Mouse (Mus musculus) stomach, embryonic 15.5 days (tissue): ENCODE measurements around the gene Ngf. TPM values are rescaled to one million over a fixed set of nuclear protein-coding genes. Genes with fewer than 3 reads are reported as not detected.

Source experiments
- ATAC-seq: fragments of 200-750 bp; cut with Nextera tagmentation; 2 replicates; pipeline ENCODE4 v1.8.0; 2017; ENCODE audit warnings: low read depth, moderate number of reproducible peaks, moderate TSS enrichment; ENCODE audit not compliant: insufficient read depth, low FRiP score
- H3K27ac ChIP-seq: fragments of 300-500 bp; sonication (generic); 2 replicates; pipeline ENCODE4 v1.5.1; 2015; ENCODE audit warnings: mild to moderate bottlenecking, inconsistent platforms
- H3K27me3 ChIP-seq: fragments of 300-500 bp; sonication (generic); replicated peaks from 2 replicates; pipeline ENCODE4 v1.6.1; 2015; ENCODE audit warnings: inconsistent platforms
- H3K36me3 ChIP-seq: fragments of 300-500 bp; sonication (generic); 2 replicates; pipeline ENCODE4 v1.6.1; 2015; ENCODE audit warnings: inconsistent platforms
- H3K4me1 ChIP-seq: fragments of 300-500 bp; sonication (generic); 2 replicates; pipeline ENCODE4 v1.6.1; 2015; ENCODE audit warnings: inconsistent platforms
- H3K4me2 ChIP-seq: fragments of 300-500 bp; sonication (generic); 2 replicates; pipeline ENCODE4 v1.6.1; 2015; ENCODE audit warnings: mild to moderate bottlenecking, inconsistent platforms
- H3K4me3 ChIP-seq: fragments of 300-500 bp; sonication (generic); replicated peaks from 2 replicates; pipeline ENCODE4 v1.5.1; 2015; ENCODE audit warnings: inconsistent platforms
- H3K9ac ChIP-seq: fragments of 300-500 bp; sonication (generic); 2 replicates; pipeline ENCODE4 v1.6.1; 2015; ENCODE audit warnings: inconsistent platforms
- H3K9me3 ChIP-seq: fragments of 300-500 bp; sonication (generic); 2 replicates; pipeline ENCODE4 v1.6.1; 2016; ENCODE audit warnings: inconsistent platforms
- WGBS: fragments of 180-500 bp; shearing (Covaris S2); methylation state at CpG from one replicate; pipeline ENCODE4 v1.1.7; 2015; 5-methylcytosine and 5-hydroxymethylcytosine counted together
- polyA plus RNA-seq: library from polyadenylated mRNA; unstranded; fragments of >200 nt; fragmentation: Nextera tagmentation; extraction: Ambion mirVana; gene quantifications from 2 replicates; pipeline ENCODE4 v1.2.1, GENCODE M21; 2015

Ngf gene
- polyA plus RNA-seq, 1 experiment from 2014 or later: 4.8 TPM

- 79% methylated on average over 3 of the region's 3 CpGs for WGBS
- H3K36me3 ChIP-seq: no peaks in the 10 kb centered on the region
- no peak overlapping the region for H3K9ac ChIP-seq
- H3K27me3 ChIP-seq: no peaks in the 10 kb centered on the region
- no peak overlapping the region for H3K4me2 ChIP-seq
- no peaks in the 10 kb centered on the region for H3K4me1 ChIP-seq
- no peak overlapping the region for H3K4me3 ChIP-seq
- ATAC-seq: no peak
- no peak overlapping the region for H3K27ac ChIP-seq
- no peaks in the 10 kb centered on the region for H3K9me3 ChIP-seq
These were observed 39.9 kb downstream of the Ngf start for GRCm38 (mm10) chr3:102509601-102510000.

GRCm38 (mm10) chr3:102516937-102517336 lies 47.2 kb downstream of the Ngf start:
- no peak overlapping the region for H3K4me3 ChIP-seq
- H3K27me3 ChIP-seq: no peaks in the 10 kb centered on the region
- no peak overlapping the region for H3K9ac ChIP-seq
- WGBS: 78% methylated on average over 4 of the region's 4 CpGs
- no peak overlapping the region for H3K4me2 ChIP-seq
- H3K9me3 ChIP-seq: no peaks in the 10 kb centered on the region
- no peak overlapping the region for H3K27ac ChIP-seq
- H3K36me3 ChIP-seq: no peaks in the 10 kb centered on the region
- no peaks in the 10 kb centered on the region for H3K4me1 ChIP-seq
- ATAC-seq: no peak

- H3K9me3 ChIP-seq: no peaks in the 10 kb centered on the region
- H3K4me1 ChIP-seq: no peaks in the 10 kb centered on the region
- H3K4me3 ChIP-seq: no peak overlapping the region
- H3K27ac ChIP-seq: no peak overlapping the region
- ATAC-seq: no peak
- H3K36me3 ChIP-seq: no peaks in the 10 kb centered on the region
- WGBS: 74% methylated on average over 5 of the region's 5 CpGs
- H3K9ac ChIP-seq: no peak overlapping the region
- no peak overlapping the region for H3K4me2 ChIP-seq
- no peaks in the 10 kb centered on the region for H3K27me3 ChIP-seq
These were observed 51.3 kb downstream of the Ngf start for GRCm38 (mm10) chr3:102521061-102521460.

- Histone ChIP-seq H3K27ac (no peak overlapping the region), H3K36me3 (no peaks in the 10 kb centered on the region), H3K9ac (no peak overlapping the region), H3K4me3 (no peak overlapping the region), H3K9me3 (no peaks in the 10 kb centered on the region), H3K4me1 (no peaks in the 10 kb centered on the region), H3K4me2 (no peak overlapping the region), H3K27me3 (no peaks in the 10 kb centered on the region)
- no peak for ATAC-seq
- 86% methylated on average over 2 of the region's 2 CpGs for WGBS
These were observed 54.0 kb downstream of the Ngf start for GRCm38 (mm10) chr3:102523711-102524110.

- H3K9me3 ChIP-seq: no peaks in the 10 kb centered on the region
- no peak overlapping the region for H3K27ac ChIP-seq
- no peaks in the 10 kb centered on the region for H3K4me1 ChIP-seq
- H3K9ac ChIP-seq: no peak overlapping the region
- H3K36me3 ChIP-seq: no peaks in the 10 kb centered on the region
- WGBS: 44% methylated on average over 7 of the region's 7 CpGs
- no peak overlapping the region for H3K4me2 ChIP-seq
- ATAC-seq: no peak
- no peak overlapping the region for H3K4me3 ChIP-seq
- no peaks in the 10 kb centered on the region for H3K27me3 ChIP-seq
These were observed 55.2 kb downstream of the Ngf start for GRCm38 (mm10) chr3:102524951-102525350.

GRCm38 (mm10) chr3:102525856-102526255 lies 56.1 kb downstream of the Ngf start:
- Histone ChIP-seq H3K9me3 (no peaks in the 10 kb centered on the region), H3K27me3 (no peaks in the 10 kb centered on the region), H3K4me3 (no peak overlapping the region), H3K27ac (no peak overlapping the region), H3K36me3 (no peaks in the 10 kb centered on the region), H3K9ac (no peak overlapping the region), H3K4me1 (no peaks in the 10 kb centered on the region), H3K4me2 (peak overlapping the region; percentile 19; the same call in 1 of the 2 replicates)
- WGBS: 63% methylated on average over 8 of the region's 8 CpGs
- ATAC-seq: no peak

- Histone ChIP-seq H3K27ac (no peak overlapping the region), H3K4me2 (peak overlapping the region; percentile 19), H3K4me1 (no peaks in the 10 kb centered on the region), H3K9me3 (no peaks in the 10 kb centered on the region), H3K4me3 (no peak overlapping the region), H3K27me3 (no peaks in the 10 kb centered on the region), H3K36me3 (no peaks in the 10 kb centered on the region), H3K9ac (no peak overlapping the region)
- 55% methylated on average over 6 of the region's 6 CpGs for WGBS
- ATAC-seq: no peak
These were observed 56.8 kb downstream of the Ngf start for GRCm38 (mm10) chr3:102526481-102526880.

- Histone ChIP-seq H3K9ac (no peak overlapping the region), H3K4me3 (no peak overlapping the region), H3K9me3 (no peaks in the 10 kb centered on the region), H3K27me3 (no peaks in the 10 kb centered on the region), H3K4me1 (no peaks in the 10 kb centered on the region), H3K27ac (no peak overlapping the region), H3K36me3 (no peaks in the 10 kb centered on the region), H3K4me2 (no peak overlapping the region)
- no peak for ATAC-seq
- 83% methylated on average over 1 of the region's 1 CpGs for whole genome bisulfite sequencing
These were observed 65.0 kb downstream of the Ngf start for GRCm38 (mm10) chr3:102534744-102535143.

- H3K4me1 ChIP-seq: no peaks in the 10 kb centered on the region
- H3K27me3 ChIP-seq: no peaks in the 10 kb centered on the region
- no peak overlapping the region for H3K9ac ChIP-seq
- no peak overlapping the region for H3K4me2 ChIP-seq
- H3K9me3 ChIP-seq: no peaks in the 10 kb centered on the region
- 72% methylated on average over 5 of the region's 5 CpGs for WGBS
- no peak overlapping the region for H3K4me3 ChIP-seq
- no peak for ATAC-seq
- H3K27ac ChIP-seq: no peak overlapping the region
- H3K36me3 ChIP-seq: no peaks in the 10 kb centered on the region
These were observed 73.9 kb downstream of the Ngf start for GRCm38 (mm10) chr3:102543646-102544045.

GRCm38 (mm10) chr3:102547536-102547935 lies 77.8 kb downstream of the Ngf start:
- Histone ChIP-seq H3K4me3 (no peak overlapping the region), H3K4me2 (no peak overlapping the region), H3K27me3 (no peaks in the 10 kb centered on the region), H3K9me3 (no peaks in the 10 kb centered on the region), H3K9ac (no peak overlapping the region), H3K36me3 (no peaks in the 10 kb centered on the region), H3K27ac (no peak overlapping the region), H3K4me1 (no peaks in the 10 kb centered on the region)
- no peak for ATAC-seq
- 81% methylated on average over 5 of the region's 5 CpGs for WGBS

GRCm38 (mm10) chr3:102553935-102554670 lies 84.4 kb downstream of the Ngf start:
- H3K9ac ChIP-seq: no peak overlapping the region
- no peaks in the 10 kb centered on the region for H3K36me3 ChIP-seq
- H3K4me2 ChIP-seq: no peak overlapping the region
- H3K4me1 ChIP-seq: no peaks in the 10 kb centered on the region
- no peaks in the 10 kb centered on the region for H3K27me3 ChIP-seq
- 60% methylated on average over 6 of the region's 6 CpGs for WGBS
- no peaks in the 10 kb centered on the region for H3K9me3 ChIP-seq
- ATAC-seq: no peak
- no peak overlapping the region for H3K4me3 ChIP-seq
- H3K27ac ChIP-seq: no peak overlapping the region

GRCm38 (mm10) chr3:102556108-102556507 lies 86.4 kb downstream of the Ngf start:
- Histone ChIP-seq H3K4me1 (no peaks in the 10 kb centered on the region), H3K9ac (no peak overlapping the region), H3K9me3 (no peaks in the 10 kb centered on the region), H3K4me2 (no peak overlapping the region), H3K36me3 (no peaks in the 10 kb centered on the region), H3K4me3 (no peak overlapping the region), H3K27me3 (no peaks in the 10 kb centered on the region), H3K27ac (no peak overlapping the region)
- ATAC-seq: no peak
- WGBS: 45% methylated on average over 1 of the region's 1 CpGs

- H3K9me3 ChIP-seq: no peaks in the 10 kb centered on the region
- no peaks in the 10 kb centered on the region for H3K4me1 ChIP-seq
- no peak overlapping the region for H3K27ac ChIP-seq
- H3K36me3 ChIP-seq: no peaks in the 10 kb centered on the region
- no peak overlapping the region for H3K4me3 ChIP-seq
- ATAC-seq: no peak
- no peak overlapping the region for H3K9ac ChIP-seq
- no peak overlapping the region for H3K4me2 ChIP-seq
- no peaks in the 10 kb centered on the region for H3K27me3 ChIP-seq
These were observed 86.9 kb downstream of the Ngf start for GRCm38 (mm10) chr3:102556645-102557044.
